Mouse (Mus musculus): ENCODE results near the gene Castor1. TPM values are rescaled to one million over a fixed set of nuclear protein-coding genes. Genes with fewer than 3 reads are reported as not detected.

Castor1 gene
- polyA plus RNA-seq, 1 experiment from 2014 or later = 1.5 TPM

GRCm38 (mm10) chr11:4231435-4231834, 13.4 kb downstream of the Castor1 start:
- H3K9ac ChIP-seq (ENCODE audit: low read length) = no peak overlapping the region
- 0 out of 2 replicates have a peak, but pooled peaks cover 4% of the 10 kb centered on the region for H3K4me1 ChIP-seq (ENCODE audit: control insufficient read depth, insufficient read depth, low read length)
- H3K27me3 ChIP-seq (ENCODE audit: control insufficient read depth, insufficient read depth, low read length) = no peaks in the 10 kb centered on the region
- H3K4me3 ChIP-seq (ENCODE audit: low read depth, low read length) = no peak overlapping the region
- DNase-seq (ENCODE audit: low spot score) (no peak), ATAC-seq (ENCODE audit: insufficient number of reproducible peaks, low FRiP score, low TSS enrichment, low read depth) (no peak)
- WGBS = 85% methylated on average over 2 of the region's 2 CpGs
- H3K36me3 ChIP-seq (ENCODE audit: control insufficient read depth, insufficient read depth, low read length) = no peaks in the 10 kb centered on the region
- H3K9me3 ChIP-seq (ENCODE audit: control insufficient read depth, low read length) = no peaks in the 10 kb centered on the region
- no peak overlapping the region for H3K27ac ChIP-seq (replicated peaks; ENCODE audit: low read depth, low read length)
- no peak overlapping the region for H3K4me2 ChIP-seq (ENCODE audit: low read depth, severe bottlenecking)

- Histone ChIP-seq H3K27me3 (ENCODE audit: control insufficient read depth, insufficient read depth, low read length) (no peaks in the 10 kb centered on the region), H3K4me1 (ENCODE audit: control insufficient read depth, insufficient read depth, low read length) (0 out of 2 replicates have a peak, but pooled peaks cover 4% of the 10 kb centered on the region), H3K4me2 (ENCODE audit: low read depth, severe bottlenecking) (no peak overlapping the region), H3K36me3 (ENCODE audit: control insufficient read depth, insufficient read depth, low read length) (no peaks in the 10 kb centered on the region), H3K9me3 (ENCODE audit: control insufficient read depth, low read length) (no peaks in the 10 kb centered on the region), H3K9ac (ENCODE audit: low read length) (no peak overlapping the region), H3K4me3 (ENCODE audit: low read depth, low read length) (no peak overlapping the region), H3K27ac (replicated peaks; ENCODE audit: low read depth, low read length) (no peak overlapping the region)
- WGBS = 76% methylated on average over 12 of the region's 12 CpGs
- DNase-seq (ENCODE audit: low spot score) (no peak), ATAC-seq (ENCODE audit: insufficient number of reproducible peaks, low FRiP score, low TSS enrichment, low read depth) (no peak)
Measured at GRCm38 (mm10) chr11:4232644-4233043, 14.6 kb downstream of the Castor1 start.

- no peak for DNase-seq (ENCODE audit: low spot score)
- Histone ChIP-seq H3K27me3 (ENCODE audit: control insufficient read depth, insufficient read depth, low read length) (no peaks in the 10 kb centered on the region), H3K27ac (replicated peaks; ENCODE audit: low read depth, low read length) (no peak overlapping the region), H3K36me3 (ENCODE audit: control insufficient read depth, insufficient read depth, low read length) (no peaks in the 10 kb centered on the region), H3K9me3 (ENCODE audit: control insufficient read depth, low read length) (no peaks in the 10 kb centered on the region), H3K9ac (ENCODE audit: low read length) (no peak overlapping the region), H3K4me3 (ENCODE audit: low read depth, low read length) (no peak overlapping the region), H3K4me1 (ENCODE audit: control insufficient read depth, insufficient read depth, low read length) (no peaks in the 10 kb centered on the region), H3K4me2 (ENCODE audit: low read depth, severe bottlenecking) (no peak overlapping the region)
- ATAC-seq (ENCODE audit: insufficient number of reproducible peaks, low FRiP score, low TSS enrichment, low read depth) = no peak
- WGBS = 85% methylated on average over 6 of the region's 6 CpGs
Measured at GRCm38 (mm10) chr11:4235052-4235655, 17.1 kb downstream of the Castor1 start.

- H3K4me2 ChIP-seq (ENCODE audit: low read depth, severe bottlenecking) = no peak within 1 kb of the TSS
- WGBS = 75% methylated on average over 16 of the region's 16 CpGs
- no peak for ATAC-seq (ENCODE audit: insufficient number of reproducible peaks, low FRiP score, low TSS enrichment, low read depth)
Measured at GRCm38 (mm10) chr11:4235665-4236545, 17.9 kb downstream of the Castor1 start, which contains the start of gene Osm. Gene Osm, plus strand, starts transcription at chr11:4236420.

GRCm38 (mm10) chr11:4236546-4237067, 18.6 kb downstream of the Castor1 start:
- 92% methylated on average over 21 of the region's 21 CpGs for WGBS
- ATAC-seq (ENCODE audit: insufficient number of reproducible peaks, low FRiP score, low TSS enrichment, low read depth) (no peak), DNase-seq (ENCODE audit: low spot score) (no peak)
- H3K9ac ChIP-seq (ENCODE audit: low read length) = no peak overlapping the region
- H3K4me2 ChIP-seq (ENCODE audit: low read depth, severe bottlenecking) = no peak overlapping the region
- H3K4me3 ChIP-seq (ENCODE audit: low read depth, low read length) = no peak overlapping the region
- no peaks in the 10 kb centered on the region for H3K9me3 ChIP-seq (ENCODE audit: control insufficient read depth, low read length)
- H3K27me3 ChIP-seq (ENCODE audit: control insufficient read depth, insufficient read depth, low read length) = no peaks in the 10 kb centered on the region
- H3K36me3 ChIP-seq (ENCODE audit: control insufficient read depth, insufficient read depth, low read length) = no peaks in the 10 kb centered on the region
- no peaks in the 10 kb centered on the region for H3K4me1 ChIP-seq (ENCODE audit: control insufficient read depth, insufficient read depth, low read length)
- no peak overlapping the region for H3K27ac ChIP-seq (replicated peaks; ENCODE audit: low read depth, low read length)

More at GRCm38 (mm10) chr11:4235665-4236545, 17.9 kb downstream of the Castor1 start, which contains the start of gene Osm:
- Histone ChIP-seq H3K9ac (ENCODE audit: low read length) (no peak within 1 kb of the TSS), H3K36me3 (ENCODE audit: control insufficient read depth, insufficient read depth, low read length) (no peaks in the 10 kb centered on the region), H3K9me3 (ENCODE audit: control insufficient read depth, low read length) (no peaks in the 10 kb centered on the region), H3K4me1 (ENCODE audit: control insufficient read depth, insufficient read depth, low read length) (no peaks in the 10 kb centered on the region), H3K27me3 (ENCODE audit: control insufficient read depth, insufficient read depth, low read length) (no peaks in the 10 kb centered on the region), H3K4me3 (ENCODE audit: low read depth, low read length) (no peak within 1 kb of the TSS), H3K27ac (replicated peaks; ENCODE audit: low read depth, low read length) (no peak within 1 kb of the TSS)
- DNase-seq (ENCODE audit: low spot score) = no peak

- H3K9me3 ChIP-seq (ENCODE audit: control insufficient read depth, low read length) = no peaks in the 10 kb centered on the region
- H3K4me2 ChIP-seq (ENCODE audit: low read depth, severe bottlenecking) = no peak overlapping the region
- 80% methylated on average over 18 of the region's 18 CpGs for WGBS
- no peak overlapping the region for H3K4me3 ChIP-seq (ENCODE audit: low read depth, low read length)
- no peaks in the 10 kb centered on the region for H3K36me3 ChIP-seq (ENCODE audit: control insufficient read depth, insufficient read depth, low read length)
- H3K27ac ChIP-seq (replicated peaks; ENCODE audit: low read depth, low read length) = no peak overlapping the region
- no peaks in the 10 kb centered on the region for H3K27me3 ChIP-seq (ENCODE audit: control insufficient read depth, insufficient read depth, low read length)
- no peak for ATAC-seq (ENCODE audit: insufficient number of reproducible peaks, low FRiP score, low TSS enrichment, low read depth)
- no peak for DNase-seq (ENCODE audit: low spot score)
- no peak overlapping the region for H3K9ac ChIP-seq (ENCODE audit: low read length)
- no peaks in the 10 kb centered on the region for H3K4me1 ChIP-seq (ENCODE audit: control insufficient read depth, insufficient read depth, low read length)
Measured at GRCm38 (mm10) chr11:4237389-4237912, 19.4 kb downstream of the Castor1 start.

GRCm38 (mm10) chr11:4238167-4238566, 20.1 kb downstream of the Castor1 start:
- ATAC-seq (ENCODE audit: insufficient number of reproducible peaks, low FRiP score, low TSS enrichment, low read depth) (no peak), DNase-seq (ENCODE audit: low spot score) (no peak)
- H3K4me3 ChIP-seq (ENCODE audit: low read depth, low read length) = no peak overlapping the region
- no peak overlapping the region for H3K9ac ChIP-seq (ENCODE audit: low read length)
- 87% methylated on average over 6 of the region's 6 CpGs for WGBS
- no peak overlapping the region for H3K27ac ChIP-seq (replicated peaks; ENCODE audit: low read depth, low read length)
- H3K9me3 ChIP-seq (ENCODE audit: control insufficient read depth, low read length) = no peaks in the 10 kb centered on the region
- no peak overlapping the region for H3K4me2 ChIP-seq (ENCODE audit: low read depth, severe bottlenecking)
- H3K27me3 ChIP-seq (ENCODE audit: control insufficient read depth, insufficient read depth, low read length) = no peaks in the 10 kb centered on the region
- H3K4me1 ChIP-seq (ENCODE audit: control insufficient read depth, insufficient read depth, low read length) = no peaks in the 10 kb centered on the region
- H3K36me3 ChIP-seq (ENCODE audit: control insufficient read depth, insufficient read depth, low read length) = no peaks in the 10 kb centered on the region

GRCm38 (mm10) chr11:4239691-4240090, 21.7 kb downstream of the Castor1 start:
- Histone ChIP-seq H3K27me3 (ENCODE audit: control insufficient read depth, insufficient read depth, low read length) (no peaks in the 10 kb centered on the region), H3K36me3 (ENCODE audit: control insufficient read depth, insufficient read depth, low read length) (no peaks in the 10 kb centered on the region), H3K4me3 (ENCODE audit: low read depth, low read length) (no peak overlapping the region), H3K4me2 (ENCODE audit: low read depth, severe bottlenecking) (no peak overlapping the region), H3K9me3 (ENCODE audit: control insufficient read depth, low read length) (no peaks in the 10 kb centered on the region), H3K9ac (ENCODE audit: low read length) (no peak overlapping the region), H3K4me1 (ENCODE audit: control insufficient read depth, insufficient read depth, low read length) (no peaks in the 10 kb centered on the region), H3K27ac (replicated peaks; ENCODE audit: low read depth, low read length) (no peak overlapping the region)
- ATAC-seq (ENCODE audit: insufficient number of reproducible peaks, low FRiP score, low TSS enrichment, low read depth) (no peak), DNase-seq (ENCODE audit: low spot score) (no peak)
- WGBS = 91% methylated on average over 23 of the region's 23 CpGs
